Mouse (Mus musculus) intestine, embryonic 14.5 days (tissue): Measurements from ENCODE around the gene Olfr1380. TPM values are rescaled to one million over a fixed set of nuclear protein-coding genes. Genes with fewer than 3 reads are reported as not detected.
"Not testable (repeated sequence)": the region's sequence is repeated elsewhere in the genome, so short reads cannot be mapped to it uniquely, and the experiment has no call there.

Experiments used
- ATAC-seq: fragments of 200-750 bp; cut with Nextera tagmentation; replicated peaks from 2 replicates; pipeline ENCODE4 v1.8.0; 2017; ENCODE audit warnings: low read depth, moderate number of reproducible peaks, moderate TSS enrichment, moderate library complexity; ENCODE audit not compliant: low FRiP score, low TSS enrichment
- DNase-seq: peaks from one replicate; pipeline ENCODE4 v3.0.0-alpha.2; 2018; ENCODE audit warnings: low spot score
- H3K27ac ChIP-seq: fragments of 300-500 bp; sonication (generic); 2 replicates; pipeline ENCODE4 v1.5.1; 2014; ENCODE audit warnings: low read depth, mild to moderate bottlenecking, control low read depth
- H3K27me3 ChIP-seq: fragments of 300-500 bp; sonication (generic); replicated peaks from 2 replicates; pipeline ENCODE4 v1.6.1; 2014; ENCODE audit warnings: low read length, control low read depth; ENCODE audit not compliant: control insufficient read depth, insufficient read depth
- H3K36me3 ChIP-seq: fragments of 300-500 bp; sonication (generic); 2 replicates; pipeline ENCODE4 v1.6.1; 2014; ENCODE audit warnings: low read length, control low read depth; ENCODE audit not compliant: control insufficient read depth, insufficient read depth
- H3K4me1 ChIP-seq: fragments of 300-500 bp; sonication (generic); replicated peaks from 2 replicates; pipeline ENCODE4 v1.6.1; 2014; ENCODE audit warnings: low read length, control low read depth, mixed read lengths; ENCODE audit not compliant: control insufficient read depth, insufficient read depth
- H3K4me2 ChIP-seq: fragments of 300-500 bp; sonication (generic); 2 replicates; pipeline ENCODE4 v1.6.1; 2014; ENCODE audit warnings: low read length
- H3K4me3 ChIP-seq: fragments of 300-500 bp; sonication (generic); 2 replicates; pipeline ENCODE4 v1.5.1; 2014; ENCODE audit warnings: low read depth, low read length, control low read depth, mixed read lengths
- H3K9ac ChIP-seq: fragments of 300-500 bp; sonication (generic); 2 replicates; pipeline ENCODE4 v1.6.1; 2014; ENCODE audit warnings: mild to moderate bottlenecking, low read length
- H3K9me3 ChIP-seq: fragments of 300-500 bp; sonication (generic); 2 replicates; pipeline ENCODE4 v1.6.1; 2016; ENCODE audit warnings: low read length, control low read depth; ENCODE audit not compliant: control insufficient read depth
- WGBS: fragments of 180-500 bp; shearing (Covaris S2); extraction: QIAGEN DNeasy Blood & Tissue Kit; methylation state at CpG from one replicate; pipeline ENCODE4 v1.1.7; 2014; 5-methylcytosine and 5-hydroxymethylcytosine counted together
- polyA plus RNA-seq: library from polyadenylated mRNA; unstranded; fragments of >200 nt; fragmentation: Nextera tagmentation; extraction: Ambion mirVana; gene quantifications from 2 replicates; pipeline ENCODE4 v1.2.1, GENCODE M21; 2014

Olfr1380 gene
- polyA plus RNA-seq, 1 experiment from 2014 or later: not detected

DNA sequence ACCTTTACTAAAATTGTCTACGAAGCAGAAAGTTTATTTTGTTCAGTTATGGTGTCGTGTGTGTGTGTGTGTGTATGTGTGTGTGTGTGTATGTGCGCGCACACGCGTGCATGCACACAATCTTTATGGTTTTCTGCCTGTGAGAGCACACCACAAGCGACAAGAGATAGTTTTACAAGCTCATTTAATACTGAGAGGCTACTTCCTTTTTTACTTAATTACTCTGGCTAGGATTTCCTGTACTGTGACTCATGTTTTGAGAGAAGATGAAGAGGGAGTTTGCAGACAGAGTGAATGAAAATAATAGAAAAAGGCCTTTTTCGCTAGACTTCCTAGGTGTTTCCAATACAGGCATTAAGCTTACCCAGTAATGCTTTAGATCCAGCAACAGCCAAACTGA, 23.8 kb downstream of the Olfr1380 start:
- not testable (repeated sequence) for H3K4me2 ChIP-seq, H3K27ac ChIP-seq, H3K4me1 ChIP-seq, DNase-seq, H3K36me3 ChIP-seq, ATAC-seq, H3K27me3 ChIP-seq, H3K4me3 ChIP-seq, H3K9ac ChIP-seq, H3K9me3 ChIP-seq
- 79% methylated on average over 8 of the region's 8 CpGs for WGBS

DNA sequence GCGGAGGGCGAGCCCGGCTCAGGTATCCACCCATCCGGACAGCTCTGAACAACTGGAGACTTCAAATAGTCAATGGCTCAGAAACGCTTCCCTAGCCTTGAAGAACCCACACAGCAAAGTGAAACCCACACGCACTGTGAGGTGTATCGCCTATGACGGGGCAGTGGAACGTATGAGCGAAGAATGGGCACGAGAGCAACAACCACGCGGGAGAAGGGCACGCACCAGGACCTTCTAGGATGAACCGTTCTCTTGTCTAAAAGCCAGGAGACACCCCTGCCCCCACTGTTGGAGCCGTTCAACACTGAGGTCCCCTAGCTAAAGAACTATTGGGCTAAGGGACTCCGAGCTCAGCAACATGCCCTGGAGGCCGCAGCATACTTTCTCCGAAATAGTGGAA, 33.5 kb downstream of the Olfr1380 start:
- H3K36me3 ChIP-seq: no peaks in the 10 kb centered on the region
- H3K9ac ChIP-seq: no peak overlapping the region
- ATAC-seq (no peak), DNase-seq (no peak)
- H3K27ac ChIP-seq: no peak overlapping the region
- no peaks in the 10 kb centered on the region for H3K27me3 ChIP-seq
- WGBS: 94% methylated on average over 19 of the region's 19 CpGs
- H3K9me3 ChIP-seq: no peaks in the 10 kb centered on the region
- H3K4me3 ChIP-seq: no peak overlapping the region
- no peak overlapping the region for H3K4me2 ChIP-seq
- no peaks in the 10 kb centered on the region for H3K4me1 ChIP-seq

DNA sequence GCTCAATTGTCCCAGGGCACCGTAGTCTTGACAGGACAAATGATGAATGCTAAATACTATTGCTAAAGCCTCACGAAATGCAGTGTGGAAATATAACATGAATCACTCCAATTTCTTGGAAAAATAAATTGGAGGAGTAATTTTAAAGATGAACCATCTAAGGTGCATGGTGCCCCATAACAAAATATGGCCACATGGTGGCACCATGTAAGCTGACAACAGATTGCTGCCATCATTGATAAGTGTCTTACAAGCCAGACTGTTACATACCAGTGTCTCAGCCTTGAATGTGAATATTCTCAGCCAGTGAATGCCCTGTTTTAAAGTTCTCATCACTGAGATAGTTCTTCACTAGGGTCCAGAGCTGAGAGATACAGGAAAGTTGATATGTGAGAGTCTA, 40.5 kb downstream of the Olfr1380 start:
- 68% methylated on average over 2 of the region's 2 CpGs for WGBS
- H3K9me3 ChIP-seq, ATAC-seq: not testable (repeated sequence)

DNA sequence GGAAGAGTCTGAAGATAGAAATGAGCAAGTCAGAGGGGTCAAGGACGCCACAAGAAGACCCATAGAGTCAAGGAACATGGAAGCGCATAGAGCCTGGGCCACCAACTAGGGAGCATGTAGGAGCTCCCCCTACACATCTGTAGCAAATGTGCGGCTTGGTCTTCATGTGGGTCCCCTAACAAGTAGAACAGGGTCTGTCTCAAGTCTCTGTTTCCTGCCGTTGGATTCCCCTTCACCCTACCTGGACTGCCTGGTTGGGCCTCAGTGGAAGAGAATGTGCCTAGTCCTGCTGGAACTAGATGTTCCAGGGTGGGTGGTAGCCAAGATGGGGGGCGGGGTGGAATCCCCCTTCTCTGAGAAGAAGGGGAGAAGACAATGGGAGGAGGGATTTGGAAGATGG, 51.6 kb downstream of the Olfr1380 start:
- ATAC-seq, H3K27ac ChIP-seq, DNase-seq, H3K4me1 ChIP-seq, H3K9ac ChIP-seq, H3K4me2 ChIP-seq, H3K4me3 ChIP-seq, H3K36me3 ChIP-seq, H3K9me3 ChIP-seq: not testable (repeated sequence)
- 81% methylated on average over 5 of the region's 5 CpGs for WGBS
- peaks cover 38% of the 10 kb centered on the region for H3K27me3 ChIP-seq

More for the DNA sequence above, 40.5 kb downstream of the Olfr1380 start:
- not testable (repeated sequence) for H3K36me3 ChIP-seq, DNase-seq, H3K9ac ChIP-seq, H3K27ac ChIP-seq, H3K27me3 ChIP-seq, H3K4me1 ChIP-seq, H3K4me3 ChIP-seq, H3K4me2 ChIP-seq

DNA sequence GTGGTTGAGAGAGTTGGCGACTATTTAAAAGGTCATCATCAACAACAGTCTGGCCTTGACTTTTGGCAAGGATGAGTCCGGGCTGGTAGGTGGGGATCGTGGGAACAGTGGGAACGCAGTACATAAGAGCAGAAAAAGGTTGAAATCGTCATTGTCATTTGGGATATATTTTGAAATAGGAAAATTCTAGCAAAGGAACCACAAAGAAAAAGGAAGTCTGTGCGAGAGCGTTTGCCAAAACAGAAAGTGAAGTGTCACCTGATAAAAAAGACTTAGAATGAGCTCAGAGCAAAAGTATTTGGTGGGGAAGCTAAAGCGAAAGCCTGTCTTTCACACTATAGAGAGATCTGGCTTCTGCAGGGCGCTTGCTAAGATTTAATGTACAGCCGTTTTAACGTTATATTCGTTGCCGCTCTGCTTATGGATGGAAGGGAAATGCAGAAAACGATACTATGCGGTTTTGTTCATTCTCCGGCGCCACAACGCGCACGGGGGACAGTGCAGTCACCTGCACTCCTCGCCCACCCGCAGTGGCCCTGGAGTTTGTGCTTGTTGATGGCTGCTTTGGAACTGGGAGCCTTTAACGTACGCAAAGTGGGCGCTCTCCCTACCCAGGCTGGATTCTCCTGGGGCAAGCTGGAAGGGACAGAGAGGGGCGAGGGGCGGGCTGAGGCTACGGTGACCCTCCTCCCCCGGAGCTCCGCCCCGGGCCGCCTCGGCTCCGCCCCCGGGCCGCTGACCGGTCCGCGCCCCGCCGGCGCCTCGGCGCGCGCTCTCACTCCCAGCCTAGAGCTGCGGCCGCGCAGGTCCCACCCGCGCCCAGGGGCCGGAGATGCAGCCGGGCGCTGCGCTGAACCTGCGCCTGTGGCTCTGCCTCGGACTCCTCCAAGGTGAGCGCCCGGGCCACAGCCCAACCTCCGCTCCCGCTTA, 52.5 kb downstream of the Olfr1380 start, which contains the start of gene Flt4:
TSS of gene Flt4 (plus strand) at position 326 of the 930 bp plus-strand sequence.
- H3K27ac ChIP-seq, H3K36me3 ChIP-seq, H3K9me3 ChIP-seq, H3K4me1 ChIP-seq, H3K9ac ChIP-seq: not testable (repeated sequence)
- H3K27me3 ChIP-seq: peaks cover 41% of the 10 kb centered on the region
- H3K4me3 ChIP-seq: peak within 1 kb of the TSS; percentile 40
- WGBS: 4% methylated on average over 49 of the region's 61 CpGs
- DNase-seq (peak; percentile 58), ATAC-seq (peak; percentile 82)
- peak within 1 kb of the TSS; percentile 61 for H3K4me2 ChIP-seq

DNA sequence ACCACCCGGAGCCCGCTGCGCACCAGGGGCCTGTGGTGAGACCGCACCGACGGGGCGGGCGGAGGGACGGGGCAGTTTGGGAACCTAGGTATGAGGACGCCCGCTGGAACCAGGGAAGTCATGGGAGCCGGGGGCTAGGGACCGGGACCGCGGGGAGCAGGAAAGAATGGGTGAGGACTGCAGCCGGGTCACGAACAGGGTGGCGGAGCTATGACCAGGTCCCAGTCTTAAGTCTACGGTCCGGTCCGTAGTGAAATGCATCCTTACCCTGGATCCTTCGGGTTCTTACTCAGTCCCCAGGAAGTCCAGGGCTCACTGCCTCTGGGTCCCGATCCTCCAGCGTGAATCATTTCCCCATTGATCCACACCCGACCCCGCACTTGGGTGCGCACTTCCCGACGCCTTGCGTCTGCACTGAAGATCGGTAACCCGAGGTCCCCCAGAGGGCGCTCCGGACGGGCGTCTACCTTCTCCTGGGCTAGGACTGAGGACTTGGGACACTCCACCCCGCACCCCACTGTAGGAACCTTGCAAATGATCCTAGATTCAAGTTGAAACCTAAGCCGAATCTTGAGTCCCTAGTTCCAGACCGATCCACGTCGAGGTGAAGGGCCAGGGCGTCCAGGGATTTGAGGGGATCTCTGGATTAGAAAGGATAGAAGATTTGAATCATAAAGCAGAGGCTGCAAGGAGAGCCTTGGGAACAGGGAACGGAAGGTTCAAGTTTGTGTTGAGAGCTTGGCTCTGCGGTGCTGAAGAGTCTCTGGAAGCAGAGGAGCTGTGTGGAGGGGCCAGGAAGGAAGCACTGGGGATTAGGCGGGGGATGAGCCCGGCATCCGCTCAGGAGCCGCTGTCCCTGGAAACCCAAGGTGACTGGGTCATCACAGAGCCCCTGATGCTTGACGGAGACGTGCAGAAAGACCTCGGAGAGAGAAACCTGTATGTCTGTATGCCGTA, 53.5 kb downstream of the Olfr1380 start:
- Histone ChIP-seq H3K27me3 (peaks cover 42% of the 10 kb centered on the region), H3K4me3 (peak overlapping the region; percentile 40), H3K4me2 (peak overlapping the region; percentile 61)
- H3K4me1 ChIP-seq, H3K36me3 ChIP-seq, H3K9me3 ChIP-seq, H3K9ac ChIP-seq, H3K27ac ChIP-seq: not testable (repeated sequence)
- 1% methylated on average over 46 of the region's 52 CpGs for WGBS
- peak; percentile 67 for DNase-seq
- ATAC-seq: peak; percentile 16; the same call in 1 of the 2 replicates

DNA sequence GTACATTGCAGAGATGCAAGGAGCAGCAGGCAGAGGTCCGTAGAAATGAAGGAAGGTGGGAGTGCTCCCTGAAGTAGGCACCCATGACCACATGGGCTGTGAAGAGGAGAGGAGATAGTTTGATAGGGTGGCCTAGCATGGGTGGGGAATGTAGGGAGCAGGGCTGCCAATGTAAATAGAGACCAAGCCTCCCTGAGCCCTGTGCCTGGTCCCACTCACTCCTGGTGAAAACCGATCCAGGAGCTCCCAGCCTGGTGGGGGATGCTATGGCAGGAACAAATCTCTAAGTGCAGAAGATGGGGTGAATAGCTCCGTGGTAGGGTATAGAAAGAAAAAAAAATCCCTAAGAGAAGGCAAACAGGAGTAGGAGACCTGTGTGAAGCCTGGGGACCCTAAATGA, 54.7 kb downstream of the Olfr1380 start:
- not testable (repeated sequence) for H3K36me3 ChIP-seq, H3K9me3 ChIP-seq, H3K4me3 ChIP-seq, H3K27ac ChIP-seq, ATAC-seq, DNase-seq, H3K4me1 ChIP-seq, H3K9ac ChIP-seq, H3K4me2 ChIP-seq
- WGBS: 11% methylated on average over 3 of the region's 3 CpGs
- H3K27me3 ChIP-seq: peaks cover 42% of the 10 kb centered on the region

DNA sequence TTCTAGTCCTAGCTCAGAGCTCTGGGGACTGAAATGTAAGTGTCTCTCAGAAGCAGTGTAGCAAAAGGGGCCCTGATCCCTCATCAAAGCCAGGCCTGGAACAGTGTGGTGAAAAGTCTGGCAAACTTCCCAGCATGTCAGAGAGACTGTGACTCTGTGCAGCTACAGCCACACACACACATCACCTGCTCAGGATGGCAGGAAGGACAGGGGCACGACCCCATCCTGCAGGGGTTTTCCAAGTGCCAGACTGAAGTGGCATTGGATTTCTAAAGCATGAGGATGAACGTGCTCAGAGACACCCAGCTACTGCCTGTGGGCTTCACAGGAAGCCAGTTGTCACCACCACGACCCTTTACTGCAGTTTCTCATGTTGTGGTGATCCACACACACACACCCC, 55.5 kb downstream of the Olfr1380 start:
- no peak overlapping the region for H3K9ac ChIP-seq
- no peak for DNase-seq
- H3K36me3 ChIP-seq: no peaks in the 10 kb centered on the region
- no peak overlapping the region for H3K27ac ChIP-seq
- no peak overlapping the region for H3K4me2 ChIP-seq
- no peaks in the 10 kb centered on the region for H3K4me1 ChIP-seq
- ATAC-seq: no peak
- H3K9me3 ChIP-seq: no peaks in the 10 kb centered on the region
- WGBS: 40% methylated on average over 3 of the region's 3 CpGs
- no peak overlapping the region for H3K4me3 ChIP-seq
- peaks cover 38% of the 10 kb centered on the region for H3K27me3 ChIP-seq
